ENCODE assay signal across 8 mouse cellular contexts in the genomic region with DNA sequence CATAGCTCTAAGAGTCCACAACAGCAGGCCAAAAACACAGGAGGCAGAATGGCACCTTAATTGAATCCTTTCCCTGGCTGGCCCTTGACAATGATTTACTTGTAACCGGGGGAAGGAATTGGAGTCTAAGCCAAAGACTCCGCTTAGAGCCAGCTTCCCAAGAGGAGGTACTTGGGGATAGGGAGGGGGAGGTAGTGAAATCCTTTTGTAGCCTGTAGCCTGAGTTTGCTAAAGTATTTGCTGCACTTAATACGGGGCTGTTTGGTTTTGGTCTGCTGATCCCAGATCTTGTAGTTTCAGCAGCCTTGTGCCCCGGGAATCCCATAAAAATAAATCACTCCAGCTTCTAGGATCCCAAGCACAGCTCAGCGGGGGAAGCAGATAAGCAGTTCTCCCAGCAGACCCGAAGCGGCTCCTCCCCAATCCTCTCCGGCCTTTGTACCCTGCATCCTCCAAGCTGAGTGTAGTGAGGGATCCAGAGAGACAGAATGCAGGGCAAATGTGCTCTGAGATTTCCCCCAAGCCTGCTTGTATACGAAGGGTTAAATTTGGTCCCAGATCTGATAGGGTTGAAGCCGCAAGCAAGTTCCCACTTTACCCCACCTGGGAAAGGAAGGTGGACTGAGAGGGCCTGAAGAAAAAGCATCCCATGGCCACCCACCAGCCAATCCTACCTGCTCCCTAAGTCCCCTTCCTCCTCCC. TPM values are rescaled to one million over a fixed set of nuclear protein-coding genes. Genes with fewer than 3 reads are reported as not detected.
A peak's percentile ranks its signal among the peaks of the same experiment; 100 is the strongest.
DNase-seq lines count a peak whose midpoint lies in the region; ATAC-seq and TF ChIP-seq lines count a peak whose summit lies in the region.

No protein-coding gene starts in this region.

- H3K4me2 ChIP-seq in heart, embryonic 12.5 days = peak overlapping the region; percentile 100
- H3K4me2 ChIP-seq in kidney, embryonic 15.5 days = peak overlapping the region; percentile 88
- peak overlapping the region; percentile 97 for H3K4me2 ChIP-seq in liver, embryonic 12.5 days
- H3K4me2 ChIP-seq in neural tube, embryonic 15.5 days = peak overlapping the region; percentile 97

- TF ChIP-seq CTCF in lung, adult 2 months (IDR thresholded peaks at IDR 0.05; ENCODE audit: insufficient read depth, low read length) = no peak

- peak overlapping the region; percentile 45 for H3K27ac ChIP-seq in heart, embryonic 12.5 days (ENCODE audit: poor library complexity, severe bottlenecking)
- peak overlapping the region; percentile 95 for H3K27ac ChIP-seq in kidney, embryonic 15.5 days
- H3K27ac ChIP-seq in liver, embryonic 12.5 days = 0 out of 2 replicates have a peak overlapping the region, but pooled peaks have one; percentile 18
- peak overlapping the region; percentile 79 for H3K27ac ChIP-seq in neural tube, embryonic 15.5 days (replicated peaks)

- peaks cover 3% of the 10 kb centered on the region; the same call in 1 of the 2 replicates for H3K36me3 ChIP-seq in heart, embryonic 12.5 days
- H3K36me3 ChIP-seq in kidney, embryonic 15.5 days = peaks cover 4% of the 10 kb centered on the region; the same call in 1 of the 2 replicates
- H3K36me3 ChIP-seq in liver, embryonic 12.5 days = peaks cover 8% of the 10 kb centered on the region; the same call in 1 of the 2 replicates
- H3K36me3 ChIP-seq in neural tube, embryonic 15.5 days = no peaks in the 10 kb centered on the region

- no peak for TF ChIP-seq POLR2A in lung, adult 2 months (IDR thresholded peaks at IDR 0.05; ENCODE audit: borderline replicate concordance, extremely low read depth, low read depth, low read length)

- DNase-seq in lung, adult 2 months = peak; percentile 46
- no peak for DNase-seq in lung, postnatal 14 days
- peak; percentile 72 for DNase-seq in embryo, embryonic 10.5 days (ENCODE audit: low spot score)

- H3K9ac ChIP-seq in heart, embryonic 12.5 days = peak overlapping the region; percentile 87
- peak overlapping the region; percentile 81 for H3K9ac ChIP-seq in kidney, embryonic 15.5 days
- peak overlapping the region; percentile 73 for H3K9ac ChIP-seq in liver, embryonic 12.5 days
- peak overlapping the region; percentile 64 for H3K9ac ChIP-seq in neural tube, embryonic 15.5 days (replicated peaks)

- no peaks in the 10 kb centered on the region for H3K9me3 ChIP-seq in heart, embryonic 12.5 days (replicated peaks)
- H3K9me3 ChIP-seq in kidney, embryonic 15.5 days (replicated peaks) = no peaks in the 10 kb centered on the region
- H3K9me3 ChIP-seq in liver, embryonic 12.5 days (replicated peaks) = no peaks in the 10 kb centered on the region
- no peaks in the 10 kb centered on the region for H3K9me3 ChIP-seq in neural tube, embryonic 15.5 days (replicated peaks)

- peak overlapping the region; percentile 99 for H3K4me3 ChIP-seq in lung, adult 2 months (replicated peaks; ENCODE audit: extremely low read depth, low read depth, low read length)
- H3K4me3 ChIP-seq in heart, embryonic 12.5 days = peak overlapping the region; percentile 90
- peak overlapping the region; percentile 74 for H3K4me3 ChIP-seq in kidney, embryonic 15.5 days (replicated peaks)
- H3K4me3 ChIP-seq in liver, embryonic 12.5 days = peak overlapping the region; percentile 69
- H3K4me3 ChIP-seq in neural tube, embryonic 15.5 days (replicated peaks) = peak overlapping the region; percentile 77

- 16% methylated on average over 10 of the region's 10 CpGs for WGBS in lung, adult 2 months
- WGBS in heart, embryonic 12.5 days = 4% methylated on average over 10 of the region's 10 CpGs
- WGBS in kidney, embryonic 15.5 days = 1% methylated on average over 10 of the region's 10 CpGs
- WGBS in liver, embryonic 12.5 days (ENCODE audit: insufficient replicate concordance) = 27% methylated on average over 10 of the region's 10 CpGs
- 4% methylated on average over 10 of the region's 10 CpGs for WGBS in neural tube, embryonic 15.5 days

- 0 out of 2 replicates have a peak, but pooled peaks cover 2% of the 10 kb centered on the region for H3K4me1 ChIP-seq in lung, adult 2 months (ENCODE audit: control insufficient read depth, insufficient read depth, low read length)
- peaks cover 15% of the 10 kb centered on the region for H3K4me1 ChIP-seq in heart, embryonic 12.5 days (replicated peaks)
- H3K4me1 ChIP-seq in kidney, embryonic 15.5 days = peaks cover 36% of the 10 kb centered on the region
- H3K4me1 ChIP-seq in liver, embryonic 12.5 days = peaks cover 35% of the 10 kb centered on the region
- H3K4me1 ChIP-seq in neural tube, embryonic 15.5 days = peaks cover 25% of the 10 kb centered on the region

- ATAC-seq in heart, embryonic 12.5 days (ENCODE audit: insufficient number of reproducible peaks, low FRiP score) = peak; percentile 0; the same call in 1 of the 2 replicates
- ATAC-seq in kidney, embryonic 15.5 days (replicated peaks; ENCODE audit: low FRiP score) = peak; percentile 73
- no peak for ATAC-seq in liver, embryonic 12.5 days
- ATAC-seq in neural tube, embryonic 15.5 days (ENCODE audit: low FRiP score) = peak; percentile 18
- ATAC-seq in inflammation-experienced regulatory T-cells, adult 6 months = no peak

- no peaks in the 10 kb centered on the region for H3K27me3 ChIP-seq in heart, embryonic 12.5 days (replicated peaks)
- no peaks in the 10 kb centered on the region for H3K27me3 ChIP-seq in kidney, embryonic 15.5 days
- peaks cover 28% of the 10 kb centered on the region for H3K27me3 ChIP-seq in liver, embryonic 12.5 days (replicated peaks)
- peaks cover 4% of the 10 kb centered on the region; the same call in 1 of the 2 replicates for H3K27me3 ChIP-seq in neural tube, embryonic 15.5 days (replicated peaks)

RNA-seq across cellular contexts. Expression of a gene that starts 31.3 kb away (rescaled TPM):
- polyA plus RNA-seq in lung, adult 2 months (2012; rRNA removed) = 38.2 and 40.9 TPM in 2 replicates
- 13.2 and 13.6 TPM in 2 replicates for polyA plus RNA-seq in heart, embryonic 12.5 days (2016; fragmentation: Nextera tagmentation; extraction: Ambion mirVana)
- polyA plus RNA-seq in kidney, embryonic 15.5 days (2015; fragmentation: Nextera tagmentation; extraction: Ambion mirVana) = 23.5 and 24.9 TPM in 2 replicates
- 6.2 and 6.6 TPM in 2 replicates for polyA plus RNA-seq in liver, embryonic 12.5 days (2016; fragmentation: Nextera tagmentation; extraction: Ambion mirVana)
- polyA plus RNA-seq in neural tube, embryonic 15.5 days (2015; fragmentation: Nextera tagmentation; extraction: Ambion mirVana) = 5.5 and 6.2 TPM in 2 replicates
- 1 to 10 TPM; 1.3 to 2.7 (median 1.7) TPM for polyA plus RNA-seq in inflammation-experienced regulatory T-cells, adult 6 months (2017; shearing (Covaris generic))

Comparison
In these comparisons a context has a peak if more than half of its experiments do, and no peak if none do; other contexts are left out.
1. ATAC-seq: peak in heart, embryonic 12.5 days (single experiment), kidney, embryonic 15.5 days (single experiment) and neural tube, embryonic 15.5 days (single experiment); none in liver, embryonic 12.5 days (single experiment) and inflammation-experienced regulatory T-cells, adult 6 months (single experiment).
2. H3K27ac ChIP-seq: peak in every context shown above with its lines; median percentile 95 in kidney, embryonic 15.5 days; 79 in neural tube, embryonic 15.5 days; 45 in heart, embryonic 12.5 days; 18 in liver, embryonic 12.5 days.
3. Peak in every context shown above with its lines, with median percentiles within 50 percentile points of each other: H3K4me3 ChIP-seq, H3K4me2 ChIP-seq and H3K9ac ChIP-seq.